Mouse (Mus musculus): Measurements from ENCODE around the gene Esam. TPM values are rescaled to one million over a fixed set of nuclear protein-coding genes. Genes with fewer than 3 reads are reported as not detected.
A peak's percentile ranks its signal among the peaks of the same experiment; 100 is the strongest.

Gene Esam
- total RNA-seq (2022), result 10 to 100 TPM; 53.1 to 62.0 (median 57.0) TPM

- peak; percentile 89 for DNase-seq (ENCODE audit: low spot score)
These were observed at the start of gene Esam for GRCm38 (mm10) chr9:37527396-37528224. Esam (plus strand) TSS chr9:37528078.

GRCm38 (mm10) chr9:37485146-37485545 is 42.7 kb upstream of the Esam start:
- DNase-seq (ENCODE audit: low spot score), result no peak

GRCm38 (mm10) chr9:37488041-37488440 is 39.8 kb upstream of the Esam start:
- no peak for DNase-seq (ENCODE audit: low spot score)

- DNase-seq (ENCODE audit: low spot score), result peak; percentile 89
These were observed 39.1 kb upstream of the Esam start, which contains the start of gene Msantd2 for GRCm38 (mm10) chr9:37488611-37489396. Msantd2 (plus strand) TSS chr9:37489319.

- peak; percentile 19 for DNase-seq (ENCODE audit: low spot score)
These were observed 38.3 kb upstream of the Esam start for GRCm38 (mm10) chr9:37489446-37490120.

- no peak for DNase-seq (ENCODE audit: low spot score)
These were observed 32.1 kb upstream of the Esam start for GRCm38 (mm10) chr9:37495761-37496160.

GRCm38 (mm10) chr9:37496325-37496724 is 31.6 kb upstream of the Esam start:
- DNase-seq (ENCODE audit: low spot score), result no peak

GRCm38 (mm10) chr9:37500201-37500600 is 27.7 kb upstream of the Esam start:
- no peak for DNase-seq (ENCODE audit: low spot score)

- DNase-seq (ENCODE audit: low spot score), result no peak
These were observed 26.7 kb upstream of the Esam start for GRCm38 (mm10) chr9:37501170-37501569.

- no peak for DNase-seq (ENCODE audit: low spot score)
These were observed 23.5 kb upstream of the Esam start for GRCm38 (mm10) chr9:37504348-37504747.

- DNase-seq (ENCODE audit: low spot score), result no peak
These were observed 21.9 kb upstream of the Esam start for GRCm38 (mm10) chr9:37506023-37506422.

- DNase-seq (ENCODE audit: low spot score), result no peak
These were observed 15.8 kb upstream of the Esam start for GRCm38 (mm10) chr9:37512097-37512496.

- DNase-seq (ENCODE audit: low spot score), result no peak
These were observed 13.4 kb upstream of the Esam start for GRCm38 (mm10) chr9:37514456-37514855.

GRCm38 (mm10) chr9:37517467-37517866 is 10.4 kb upstream of the Esam start:
- DNase-seq (ENCODE audit: low spot score), result no peak

GRCm38 (mm10) chr9:37518991-37519390 is 8.9 kb upstream of the Esam start:
- no peak for DNase-seq (ENCODE audit: low spot score)

GRCm38 (mm10) chr9:37519995-37520394 is 7.9 kb upstream of the Esam start:
- no peak for DNase-seq (ENCODE audit: low spot score)

- DNase-seq (ENCODE audit: low spot score), result no peak
These were observed 2.4 kb upstream of the Esam start for GRCm38 (mm10) chr9:37525461-37525860.

- DNase-seq (ENCODE audit: low spot score), result peak; percentile 58
These were observed 1.2 kb upstream of the Esam start for GRCm38 (mm10) chr9:37526443-37527395.

- DNase-seq (ENCODE audit: low spot score), result peak; percentile 82
These were observed 520 bp downstream of the Esam start for GRCm38 (mm10) chr9:37528225-37528970.
